25 mouse cellular contexts compared by ENCODE assay signal in the genomic region with DNA sequence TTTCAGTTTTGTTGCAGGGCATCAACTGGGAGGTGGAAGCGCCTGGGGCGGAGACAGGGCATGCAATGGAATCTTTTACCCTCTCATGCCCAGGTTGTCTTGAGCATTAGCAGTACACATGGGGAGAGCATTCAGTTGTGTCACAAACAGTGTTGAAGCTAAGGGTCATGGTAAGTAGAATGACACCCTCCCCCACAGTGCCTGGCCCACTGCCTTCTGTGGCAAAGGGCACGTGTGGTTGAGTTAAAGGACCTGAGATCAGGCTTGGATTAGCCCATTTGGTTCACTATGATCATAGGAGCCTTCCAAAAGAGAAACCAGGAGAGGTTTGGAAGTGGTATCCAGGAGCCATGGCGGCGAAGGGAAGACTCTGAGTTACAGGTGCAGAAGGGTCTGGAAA.
"Had no signal": no experiment of that assay in that cellular context is flagged by ENCODE, and none has a peak within 500 bp of the region (broad histone marks: within the 10 kb centered on the region; RNA-seq: fewer than 3 reads in every experiment).

No protein-coding gene starts in this region.

- H3K36me3 ChIP-seq: intestine, embryonic 15.5 days had no signal

- DNase-seq: gastrocnemius, adult 2 months; gastrocnemius, postnatal 10 days; gastrocnemius, postnatal 25 days; heart, adult 2 months; heart, postnatal 10 days; heart, postnatal 4 days; kidney, adult 18-20 months; kidney, postnatal 25 days; kidney, postnatal 4 days; left cerebral cortex, postnatal 4 days; liver, embryonic 13.5 days had no signal

- H3K4me2 ChIP-seq: heart, embryonic 12.5 days; hindbrain, embryonic 12.5 days; hindbrain, embryonic 14.5 days; intestine, embryonic 15.5 days; kidney, embryonic 15.5 days; limb, embryonic 13.5 days; limb, embryonic 15.5 days; liver, embryonic 13.5 days; liver, embryonic 15.5 days had no signal

- H3K4me1 ChIP-seq: heart, embryonic 12.5 days; intestine, embryonic 15.5 days; kidney, embryonic 15.5 days; limb, embryonic 13.5 days; limb, embryonic 15.5 days; liver, embryonic 13.5 days; liver, embryonic 15.5 days had no signal

- H3K9me3 ChIP-seq: heart, embryonic 12.5 days; hindbrain, embryonic 10.5 days; hindbrain, embryonic 12.5 days; intestine, embryonic 15.5 days; kidney, embryonic 15.5 days; limb, embryonic 13.5 days; limb, embryonic 15.5 days; liver, embryonic 13.5 days; liver, embryonic 15.5 days had no signal

- ATAC-seq: hindbrain, embryonic 16.5 days; inflammation-experienced regulatory T-cells, adult 6 months; intestine, embryonic 15.5 days; intestine, postnatal 0 days had no signal

- H3K9ac ChIP-seq: heart, embryonic 12.5 days; hindbrain, embryonic 12.5 days; hindbrain, embryonic 14.5 days; intestine, embryonic 15.5 days; kidney, embryonic 15.5 days; limb, embryonic 13.5 days; limb, embryonic 15.5 days; liver, embryonic 13.5 days; liver, embryonic 15.5 days had no signal

- H3K27me3 ChIP-seq: heart, embryonic 12.5 days; intestine, embryonic 15.5 days; kidney, embryonic 15.5 days; limb, embryonic 13.5 days; limb, embryonic 15.5 days; liver, embryonic 13.5 days; liver, embryonic 15.5 days had no signal

- H3K27ac ChIP-seq: gastrocnemius, adult 2 months; heart, adult 2 months; hindbrain, embryonic 10.5 days; hindbrain, embryonic 12.5 days; hindbrain, embryonic 14.5 days; intestine, embryonic 15.5 days; kidney, embryonic 15.5 days; kidney, postnatal 0 days; layer of hippocampus, adult 2 months; limb, embryonic 13.5 days; limb, embryonic 15.5 days; liver, embryonic 13.5 days; liver, embryonic 15.5 days had no signal

- H3K4me3 ChIP-seq: gastrocnemius, adult 2 months; heart, adult 2 months; heart, embryonic 12.5 days; hindbrain, embryonic 10.5 days; hindbrain, embryonic 12.5 days; intestine, embryonic 15.5 days; kidney, embryonic 15.5 days; layer of hippocampus, adult 2 months; limb, embryonic 13.5 days; limb, embryonic 15.5 days; liver, embryonic 13.5 days; liver, embryonic 15.5 days had no signal
